Mouse (Mus musculus): ENCODE data around the gene Zfp719. TPM values are rescaled to one million over a fixed set of nuclear protein-coding genes. Genes with fewer than 3 reads are reported as not detected.

The Zfp719 gene
- 15.0 and 15.6 TPM in 2 replicates for polyA plus RNA-seq (2016; fragmentation: Nextera tagmentation; extraction: Ambion mirVana)

- Histone ChIP-seq H3K9me3 (no peaks in the 10 kb centered on the region), H3K4me1 (peaks cover 15% of the 10 kb centered on the region), H3K4me3 (peak within 1 kb of the TSS; percentile 76), H3K36me3 (replicated peaks) (peaks cover 36% of the 10 kb centered on the region), H3K27me3 (replicated peaks; ENCODE audit: low read depth, poor library complexity, severe bottlenecking) (no peaks in the 10 kb centered on the region), H3K27ac (replicated peaks) (peak within 1 kb of the TSS; percentile 89)
- peak; percentile 94 for DNase-seq (ENCODE audit: low spot score)
- WGBS = under 1% methylated on average over 37 of the region's 37 CpGs
Observed at GRCm38 (mm10) chr7:43579440-43580171, at the start of gene Zfp719. TSS of gene Zfp719 (plus strand) at chr7:43579610.

DNA sequence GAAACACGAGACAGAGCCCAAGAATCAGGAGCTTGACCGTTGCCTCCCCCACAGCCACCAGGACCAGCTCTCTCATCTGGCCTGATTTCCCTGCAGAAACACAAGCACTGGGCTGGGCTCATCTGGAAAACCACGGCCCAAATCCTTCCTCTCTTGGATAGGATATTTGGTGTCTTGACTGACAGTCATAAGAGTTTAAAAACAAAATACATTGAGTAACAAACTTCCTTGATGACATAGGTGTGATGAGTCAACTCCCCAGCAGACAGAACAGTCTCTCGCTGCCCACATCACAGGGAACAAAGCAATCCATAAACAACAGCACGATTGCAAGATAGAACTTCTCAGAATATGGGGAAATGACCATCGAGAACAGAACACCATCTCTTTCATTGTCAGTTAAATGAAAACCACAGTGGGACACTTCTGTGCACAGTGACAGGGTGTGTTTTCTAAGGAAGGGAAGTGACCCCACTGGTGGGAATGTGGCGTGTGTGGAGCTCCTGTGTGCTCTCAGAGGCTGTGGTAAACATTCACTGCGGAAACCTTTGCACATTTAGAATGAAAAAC lies 49.1 kb upstream of the Zfp719 start:
- WGBS = 79% methylated on average over 8 of the region's 8 CpGs
- DNase-seq (ENCODE audit: low spot score) = no peak
- no peaks in the 10 kb centered on the region for H3K9me3 ChIP-seq
- no peaks in the 10 kb centered on the region for H3K4me1 ChIP-seq
- no peaks in the 10 kb centered on the region for H3K27me3 ChIP-seq (replicated peaks; ENCODE audit: low read depth, poor library complexity, severe bottlenecking)
- no peak overlapping the region for H3K4me3 ChIP-seq
- H3K36me3 ChIP-seq (replicated peaks) = no peaks in the 10 kb centered on the region
- no peak overlapping the region for H3K27ac ChIP-seq (replicated peaks)

DNA sequence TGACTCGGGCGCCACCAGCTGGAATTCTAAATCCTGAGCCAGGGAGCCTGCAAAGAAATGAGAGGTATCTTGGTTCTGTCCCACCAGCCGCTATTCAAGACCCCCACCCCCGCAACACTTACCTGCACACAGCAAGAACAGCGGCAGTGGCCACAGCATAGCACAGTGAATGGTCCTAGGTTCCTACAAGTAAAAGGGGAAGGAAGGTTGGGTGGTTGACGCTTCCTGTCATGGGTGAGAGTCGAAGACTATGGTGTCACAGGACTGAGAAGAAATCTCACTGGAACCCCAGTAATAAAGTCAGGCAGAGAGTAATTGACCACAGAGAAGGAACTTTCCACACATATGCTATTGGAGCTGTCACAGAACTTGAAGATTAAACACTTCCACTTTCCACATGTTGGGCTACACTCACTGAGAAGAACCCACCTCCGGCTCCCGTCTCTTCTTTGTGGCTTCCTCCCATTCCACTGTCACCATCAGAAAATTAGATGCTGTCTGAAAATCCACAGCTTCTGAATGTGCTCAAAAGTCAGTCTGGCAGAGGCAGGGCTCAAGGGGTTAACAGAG lies 46.4 kb upstream of the Zfp719 start:
- Histone ChIP-seq H3K27ac (replicated peaks) (no peak overlapping the region), H3K9me3 (no peaks in the 10 kb centered on the region), H3K4me1 (no peaks in the 10 kb centered on the region), H3K4me3 (no peak overlapping the region), H3K27me3 (replicated peaks; ENCODE audit: low read depth, poor library complexity, severe bottlenecking) (no peaks in the 10 kb centered on the region), H3K36me3 (replicated peaks) (no peaks in the 10 kb centered on the region)
- WGBS = 82% methylated on average over 9 of the region's 9 CpGs
- no peak for DNase-seq (ENCODE audit: low spot score)

DNA sequence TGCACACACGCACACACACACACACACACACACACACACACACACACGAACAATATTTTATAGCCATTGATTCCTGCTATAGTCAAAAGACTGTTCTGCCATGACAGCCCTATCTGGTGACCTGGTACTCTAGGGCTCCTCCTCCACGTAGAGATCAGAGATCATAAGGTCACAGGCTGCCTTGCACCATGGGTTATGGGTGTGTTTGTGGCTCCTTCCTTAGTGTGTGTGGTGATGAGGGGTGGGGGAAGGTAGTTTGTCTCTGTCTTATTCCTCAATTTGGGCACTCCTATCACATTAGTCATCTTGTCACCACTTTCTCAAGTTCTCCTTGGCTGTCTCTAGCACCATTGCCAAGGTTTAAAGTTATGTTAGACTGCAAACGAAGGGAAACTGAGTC lies 40.9 kb upstream of the Zfp719 start:
- WGBS = 77% methylated on average over 4 of the region's 4 CpGs

DNA sequence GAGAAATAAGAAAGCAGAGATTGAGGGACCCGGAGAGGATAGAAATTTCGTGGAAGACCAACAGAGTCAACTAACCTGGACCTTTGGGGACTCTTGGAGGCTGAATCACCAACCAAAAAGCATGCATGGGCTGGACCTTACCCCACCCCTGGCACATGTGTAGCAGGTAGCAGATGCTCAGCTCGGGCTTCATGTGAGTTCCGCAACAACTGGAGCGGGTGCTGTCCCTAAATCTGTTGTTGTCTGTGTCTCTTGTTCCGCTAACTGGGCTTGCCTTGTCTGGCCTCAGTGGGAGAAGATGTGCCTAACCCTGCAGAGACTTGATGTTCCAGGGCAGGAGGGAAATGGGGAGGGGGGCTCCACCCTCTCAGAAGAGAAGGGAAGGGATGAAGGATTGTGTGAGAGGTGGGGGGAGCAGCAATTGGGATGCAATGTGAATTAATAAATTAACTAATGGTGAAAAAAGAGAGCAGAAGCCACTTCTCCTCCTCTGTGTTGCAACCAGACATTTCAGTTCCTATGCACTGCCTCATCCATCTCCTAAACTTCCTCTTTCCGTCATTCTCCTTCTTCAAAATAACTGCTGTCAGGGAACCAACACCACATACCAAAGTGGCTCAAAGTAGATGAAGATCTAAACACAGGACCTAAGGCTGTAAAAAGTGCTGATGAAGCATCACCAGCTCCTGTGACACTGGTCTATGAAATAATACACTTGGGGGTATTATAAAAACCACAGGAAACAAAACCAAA lies 35.0 kb upstream of the Zfp719 start, which contains the start of gene Cd33:
Gene Cd33, minus strand, starts transcription at position 204 of the 753 bp plus-strand sequence.
- H3K9me3 ChIP-seq = no peaks in the 10 kb centered on the region
- H3K36me3 ChIP-seq (replicated peaks) = no peaks in the 10 kb centered on the region
- H3K4me3 ChIP-seq = no peak within 1 kb of the TSS
- WGBS = 84% methylated on average over 7 of the region's 7 CpGs
- no peak within 1 kb of the TSS for H3K27ac ChIP-seq (replicated peaks)
- no peaks in the 10 kb centered on the region for H3K4me1 ChIP-seq
- H3K27me3 ChIP-seq (replicated peaks; ENCODE audit: low read depth, poor library complexity, severe bottlenecking) = no peaks in the 10 kb centered on the region
- no peak for DNase-seq (ENCODE audit: low spot score)

More for the DNA sequence above, 40.9 kb upstream of the Zfp719 start:
- Histone ChIP-seq H3K36me3 (replicated peaks) (no peaks in the 10 kb centered on the region), H3K4me1 (no peaks in the 10 kb centered on the region), H3K4me3 (no peak overlapping the region), H3K27me3 (replicated peaks; ENCODE audit: low read depth, poor library complexity, severe bottlenecking) (no peaks in the 10 kb centered on the region), H3K27ac (replicated peaks) (no peak overlapping the region), H3K9me3 (no peaks in the 10 kb centered on the region)
- DNase-seq (ENCODE audit: low spot score) = no peak

DNA sequence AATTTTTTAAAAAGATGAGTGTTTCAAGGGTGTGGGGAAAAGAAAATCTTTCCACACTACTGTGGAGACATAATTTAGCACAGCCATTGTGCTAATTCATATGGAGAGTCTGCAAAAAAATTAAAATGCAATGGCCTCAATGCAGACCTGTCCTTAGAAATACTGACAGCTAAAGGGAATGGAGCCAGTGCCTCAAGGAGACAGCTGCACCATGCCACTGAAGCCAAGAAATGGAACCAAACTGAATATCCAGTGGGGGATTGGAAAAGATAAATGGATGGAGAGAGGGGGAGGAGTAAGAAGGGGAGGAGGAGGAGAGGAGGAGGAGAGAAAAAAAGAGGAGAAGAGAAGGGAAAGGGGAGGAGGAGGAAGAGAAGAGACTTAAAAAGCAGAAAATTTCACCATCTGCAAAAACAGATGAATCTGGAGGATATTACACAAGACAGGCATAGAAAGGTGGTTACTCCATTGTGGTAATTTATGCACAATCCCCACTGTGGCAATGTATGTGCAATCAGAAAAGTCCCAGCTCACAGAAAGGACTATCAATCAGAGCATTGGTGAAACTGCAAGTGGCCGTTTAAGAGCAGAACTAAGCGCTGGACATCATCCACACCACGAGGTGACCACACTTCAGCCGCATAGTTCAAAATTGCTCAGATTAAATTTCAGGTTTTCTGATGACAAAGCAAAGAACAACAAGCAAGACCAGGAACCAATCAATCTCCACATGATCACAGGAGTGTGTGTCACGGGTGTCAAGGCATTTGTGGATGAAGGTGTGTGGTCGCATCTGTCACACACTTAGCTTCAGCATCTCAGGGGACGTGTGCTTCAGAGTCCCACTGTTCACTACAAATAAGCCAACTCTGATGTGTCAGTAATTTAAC lies 33.5 kb upstream of the Zfp719 start:
- Histone ChIP-seq H3K4me1 (no peaks in the 10 kb centered on the region), H3K9me3 (no peaks in the 10 kb centered on the region), H3K27ac (replicated peaks) (no peak overlapping the region), H3K4me3 (no peak overlapping the region), H3K27me3 (replicated peaks; ENCODE audit: low read depth, poor library complexity, severe bottlenecking) (no peaks in the 10 kb centered on the region), H3K36me3 (replicated peaks) (no peaks in the 10 kb centered on the region)
- no peak for DNase-seq (ENCODE audit: low spot score)
- 74% methylated on average over 7 of the region's 7 CpGs for WGBS

- no peaks in the 10 kb centered on the region for H3K9me3 ChIP-seq
- no peaks in the 10 kb centered on the region for H3K36me3 ChIP-seq (replicated peaks)
- no peak for DNase-seq (ENCODE audit: low spot score)
- no peak overlapping the region for H3K27ac ChIP-seq (replicated peaks)
- no peaks in the 10 kb centered on the region for H3K27me3 ChIP-seq (replicated peaks; ENCODE audit: low read depth, poor library complexity, severe bottlenecking)
- 35% methylated on average over 5 of the region's 5 CpGs for WGBS
- H3K4me3 ChIP-seq = no peak overlapping the region
- no peaks in the 10 kb centered on the region for H3K4me1 ChIP-seq
Observed at GRCm38 (mm10) chr7:43547666-43548065, 31.7 kb upstream of the Zfp719 start.

- WGBS = 78% methylated on average over 4 of the region's 4 CpGs
- Histone ChIP-seq H3K9me3 (no peaks in the 10 kb centered on the region), H3K27ac (replicated peaks) (no peak overlapping the region), H3K4me1 (no peaks in the 10 kb centered on the region), H3K4me3 (no peak overlapping the region), H3K36me3 (replicated peaks) (no peaks in the 10 kb centered on the region), H3K27me3 (replicated peaks; ENCODE audit: low read depth, poor library complexity, severe bottlenecking) (no peaks in the 10 kb centered on the region)
- DNase-seq (ENCODE audit: low spot score) = no peak
Observed at GRCm38 (mm10) chr7:43548206-43548605, 31.2 kb upstream of the Zfp719 start.

- peaks cover 7% of the 10 kb centered on the region for H3K4me1 ChIP-seq
- H3K27me3 ChIP-seq (replicated peaks; ENCODE audit: low read depth, poor library complexity, severe bottlenecking) = no peaks in the 10 kb centered on the region
- no peaks in the 10 kb centered on the region for H3K9me3 ChIP-seq
- H3K4me3 ChIP-seq = no peak overlapping the region
- DNase-seq (ENCODE audit: low spot score) = no peak
- H3K36me3 ChIP-seq (replicated peaks) = no peaks in the 10 kb centered on the region
- 80% methylated on average over 4 of the region's 4 CpGs for WGBS
- H3K27ac ChIP-seq (replicated peaks) = no peak overlapping the region
Observed at GRCm38 (mm10) chr7:43553153-43553552, 26.3 kb upstream of the Zfp719 start.

DNA sequence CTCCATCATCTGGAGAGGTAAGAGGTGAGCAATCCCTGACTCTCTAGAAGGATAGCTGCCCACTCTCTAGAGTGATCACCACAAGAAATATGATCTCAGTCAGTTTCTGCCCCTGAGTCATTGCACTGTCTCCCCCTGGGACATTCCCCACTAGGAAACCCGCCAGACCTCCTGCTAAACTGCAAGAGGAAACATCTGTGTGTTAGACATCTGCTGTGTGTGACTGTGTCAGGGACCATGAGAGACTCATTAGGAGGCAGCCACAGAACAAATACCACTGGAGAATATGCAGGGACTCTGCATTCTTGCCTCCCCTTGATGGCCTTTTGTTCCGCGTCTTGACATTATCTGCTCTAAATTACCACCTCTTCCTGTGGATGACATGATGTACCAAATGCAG lies 24.9 kb upstream of the Zfp719 start:
- 47% methylated on average over 3 of the region's 3 CpGs for WGBS
- peak; percentile 25 for DNase-seq (ENCODE audit: low spot score)
- H3K4me3 ChIP-seq = no peak overlapping the region

DNA sequence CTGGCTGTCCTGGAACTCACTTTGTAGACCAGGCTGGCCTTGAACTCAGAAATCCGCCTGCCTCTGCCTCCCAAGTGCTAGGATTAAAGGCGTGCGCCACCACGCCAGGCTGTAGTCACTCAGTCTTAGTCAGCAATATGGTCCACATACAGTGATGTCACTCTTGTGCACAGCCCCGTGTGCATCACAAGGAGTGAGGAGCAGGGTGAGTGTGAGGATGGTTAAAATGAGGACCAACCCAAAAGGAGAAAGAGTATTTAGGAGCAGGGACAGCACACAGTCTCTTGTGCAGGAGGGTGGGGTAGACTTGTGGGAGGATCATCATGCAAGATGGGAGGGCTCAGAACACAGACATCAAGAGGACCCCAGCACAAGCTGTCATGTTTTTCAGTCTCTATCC lies 24.1 kb upstream of the Zfp719 start:
- Histone ChIP-seq H3K27me3 (replicated peaks; ENCODE audit: low read depth, poor library complexity, severe bottlenecking) (no peaks in the 10 kb centered on the region), H3K36me3 (replicated peaks) (no peaks in the 10 kb centered on the region), H3K4me3 (no peak overlapping the region), H3K27ac (replicated peaks) (no peak overlapping the region), H3K4me1 (peaks cover 7% of the 10 kb centered on the region), H3K9me3 (no peaks in the 10 kb centered on the region)
- WGBS = 87% methylated on average over 5 of the region's 5 CpGs
- DNase-seq (ENCODE audit: low spot score) = no peak

More for the DNA sequence above, 24.9 kb upstream of the Zfp719 start:
- Histone ChIP-seq H3K27me3 (replicated peaks; ENCODE audit: low read depth, poor library complexity, severe bottlenecking) (no peaks in the 10 kb centered on the region), H3K36me3 (replicated peaks) (no peaks in the 10 kb centered on the region), H3K9me3 (no peaks in the 10 kb centered on the region), H3K4me1 (peaks cover 7% of the 10 kb centered on the region), H3K27ac (replicated peaks) (no peak overlapping the region; the same call in 1 of the 2 replicates)

DNA sequence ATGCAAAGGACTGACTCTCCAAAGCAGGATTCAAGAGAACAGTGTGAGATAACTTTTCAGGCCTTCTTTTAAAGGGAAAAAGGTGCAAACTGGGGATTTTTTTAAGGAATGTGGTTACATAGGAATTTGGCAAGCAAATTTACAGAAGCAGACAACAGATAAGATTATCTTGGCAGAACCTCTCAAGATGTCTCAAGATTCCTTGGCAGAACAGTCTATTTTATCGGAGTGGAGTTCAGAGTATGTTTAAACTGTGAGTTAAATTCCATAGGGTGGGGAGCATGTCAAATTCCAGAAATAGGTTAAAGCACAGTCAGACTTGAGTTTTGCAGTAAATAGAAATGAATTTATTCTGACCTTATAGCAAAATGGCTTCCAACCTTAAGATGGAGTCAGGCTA lies 22.5 kb upstream of the Zfp719 start:
- H3K27me3 ChIP-seq (replicated peaks; ENCODE audit: low read depth, poor library complexity, severe bottlenecking) = no peaks in the 10 kb centered on the region
- WGBS = 93% methylated on average over 1 of the region's 1 CpGs
- no peak overlapping the region for H3K4me3 ChIP-seq
- H3K9me3 ChIP-seq = no peaks in the 10 kb centered on the region
- H3K4me1 ChIP-seq = peaks cover 7% of the 10 kb centered on the region
- H3K36me3 ChIP-seq (replicated peaks) = no peaks in the 10 kb centered on the region
- H3K27ac ChIP-seq (replicated peaks) = no peak overlapping the region
- DNase-seq (ENCODE audit: low spot score) = no peak

Data from embryonic facial prominence, embryonic 10.5 days (tissue).